Mouse (Mus musculus): Measurements from ENCODE around the gene Rsg1. TPM values are rescaled to one million over a fixed set of nuclear protein-coding genes. Genes with fewer than 3 reads are reported as not detected.

Gene Rsg1
- polyA plus RNA-seq, 1 experiment = 2.9 TPM

DNA sequence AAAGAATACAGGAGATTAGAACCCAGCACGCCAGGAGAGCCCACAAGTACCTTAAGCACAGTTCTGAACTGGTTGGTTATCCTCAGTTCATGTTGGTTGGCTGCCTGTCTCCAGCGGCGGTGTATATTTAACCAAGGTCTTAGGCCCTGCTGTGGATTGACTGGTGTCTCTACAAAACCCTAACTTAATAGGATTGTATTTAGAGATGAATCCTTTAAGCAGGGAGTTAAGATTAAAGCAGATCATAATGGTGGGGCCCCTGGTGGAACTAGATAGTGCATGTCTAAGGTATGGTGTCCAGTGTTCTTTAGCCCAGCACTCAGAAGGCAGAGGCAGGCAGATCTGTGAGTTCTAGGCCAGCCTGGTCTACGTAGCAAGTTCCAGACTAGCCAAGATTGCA, 2.1 kb upstream of the Rsg1 start:
- no peak for TF ChIP-seq CTCF (IDR thresholded peaks at IDR 0.05; ENCODE audit: control insufficient read depth, insufficient read depth, insufficient replicate concordance, low read depth, low read length)
- no peak for TF ChIP-seq POLR2A (IDR thresholded peaks at IDR 0.05; ENCODE audit: control insufficient read depth, low read depth, low read length)
- no peak overlapping the region for H3K27ac ChIP-seq (ENCODE audit: control insufficient read depth, insufficient read depth, low read depth, low read length)
- no peaks in the 10 kb centered on the region for H3K36me3 ChIP-seq (ENCODE audit: control insufficient read depth, insufficient read depth, low read length)
- H3K4me1 ChIP-seq (ENCODE audit: control insufficient read depth, insufficient read depth, low read length) = peaks cover 11% of the 10 kb centered on the region
- no peaks in the 10 kb centered on the region for H3K27me3 ChIP-seq (ENCODE audit: control insufficient read depth, insufficient read depth, low read length)
- H3K4me3 ChIP-seq (ENCODE audit: control insufficient read depth, low read depth, low read length) = no peak overlapping the region

DNA sequence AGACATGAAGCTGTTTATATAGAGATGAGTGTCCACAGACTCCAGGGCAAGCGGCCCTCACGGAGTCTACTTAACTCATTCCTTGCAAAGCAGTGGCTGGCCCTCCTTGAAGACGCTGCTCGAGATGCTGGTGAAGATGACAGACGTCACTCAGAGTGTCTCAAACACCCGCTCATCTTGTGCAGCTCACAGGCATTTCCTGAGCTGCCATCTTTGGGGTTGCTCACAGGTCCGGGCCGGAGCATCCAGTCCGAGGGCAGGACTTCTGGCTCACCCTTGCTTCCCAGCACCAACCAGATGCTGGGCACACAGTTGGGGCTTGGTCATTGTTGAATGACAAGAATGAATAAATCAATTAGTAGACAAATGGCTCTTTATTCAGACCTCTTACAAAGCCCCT, 864 bp upstream of the Rsg1 start:
- Histone ChIP-seq H3K4me3 (ENCODE audit: control insufficient read depth, low read depth, low read length) (no peak overlapping the region), H3K36me3 (ENCODE audit: control insufficient read depth, insufficient read depth, low read length) (no peaks in the 10 kb centered on the region), H3K27me3 (ENCODE audit: control insufficient read depth, insufficient read depth, low read length) (no peaks in the 10 kb centered on the region), H3K4me1 (ENCODE audit: control insufficient read depth, insufficient read depth, low read length) (peaks cover 11% of the 10 kb centered on the region), H3K27ac (ENCODE audit: control insufficient read depth, insufficient read depth, low read depth, low read length) (no peak overlapping the region)
- TF ChIP-seq POLR2A (IDR thresholded peaks at IDR 0.05; ENCODE audit: control insufficient read depth, low read depth, low read length) = no peak
- TF ChIP-seq CTCF (IDR thresholded peaks at IDR 0.05; ENCODE audit: control insufficient read depth, insufficient read depth, insufficient replicate concordance, low read depth, low read length) = no peak

DNA sequence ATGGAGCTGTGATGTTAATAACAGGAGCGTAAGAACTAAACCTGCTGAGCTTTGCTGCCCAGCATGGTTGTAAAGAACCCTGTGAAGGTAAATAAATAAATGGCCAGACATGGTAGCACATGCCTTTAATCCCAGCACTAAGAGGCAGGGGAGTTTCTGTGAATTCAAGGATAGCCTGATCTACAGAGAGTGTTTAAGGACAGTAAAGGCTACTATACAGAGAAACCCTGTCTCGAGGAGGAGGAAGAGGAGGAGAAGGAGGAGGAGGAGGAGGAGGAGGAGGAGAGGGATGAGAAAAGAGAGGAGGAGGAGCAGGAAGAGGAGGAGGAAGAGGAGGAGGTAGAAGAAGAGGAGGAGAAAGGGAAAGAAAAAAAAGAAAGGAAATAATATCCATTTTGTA, 414 bp upstream of the Rsg1 start:
- H3K36me3 ChIP-seq (ENCODE audit: control insufficient read depth, insufficient read depth, low read length) = no peaks in the 10 kb centered on the region
- H3K4me1 ChIP-seq (ENCODE audit: control insufficient read depth, insufficient read depth, low read length) = peaks cover 11% of the 10 kb centered on the region
- H3K4me3 ChIP-seq (ENCODE audit: control insufficient read depth, low read depth, low read length) = peak overlapping the region; percentile 91; the same call in 1 of the 2 replicates
- no peaks in the 10 kb centered on the region for H3K27me3 ChIP-seq (ENCODE audit: control insufficient read depth, insufficient read depth, low read length)
- no peak overlapping the region for H3K27ac ChIP-seq (ENCODE audit: control insufficient read depth, insufficient read depth, low read depth, low read length)
- TF ChIP-seq POLR2A (IDR thresholded peaks at IDR 0.05; ENCODE audit: control insufficient read depth, low read depth, low read length) = no peak

DNA sequence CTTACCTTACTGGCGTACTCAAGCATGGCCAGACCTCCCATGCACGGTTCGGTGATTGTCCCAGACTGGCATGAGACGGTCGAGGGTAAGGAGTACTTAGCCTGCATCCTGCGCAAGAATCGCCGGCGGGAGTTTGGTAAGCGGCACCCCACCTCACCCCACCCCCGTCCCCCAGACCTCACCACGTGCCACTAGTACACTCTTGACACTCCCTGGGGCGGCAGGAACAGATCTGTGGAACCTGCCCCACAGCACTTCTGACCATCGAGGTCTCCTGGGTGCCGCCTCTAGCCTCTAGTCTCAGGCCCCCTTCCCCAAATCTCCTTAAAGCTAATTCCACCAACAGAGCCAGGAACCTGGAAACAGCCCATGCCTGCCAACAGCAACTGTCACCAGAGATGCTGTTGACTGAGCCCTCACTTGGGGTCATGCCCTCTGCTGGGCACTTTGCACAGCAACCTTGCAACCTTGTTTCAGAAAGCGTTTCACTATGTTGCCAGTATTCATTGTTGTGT, 638 bp downstream of the Rsg1 start:
- H3K4me1 ChIP-seq (ENCODE audit: control insufficient read depth, insufficient read depth, low read length) = peaks cover 11% of the 10 kb centered on the region
- TF ChIP-seq CTCF (IDR thresholded peaks at IDR 0.05; ENCODE audit: control insufficient read depth, insufficient read depth, insufficient replicate concordance, low read depth, low read length) (no peak), POLR2A (IDR thresholded peaks at IDR 0.05; ENCODE audit: control insufficient read depth, low read depth, low read length) (no peak)
- H3K4me3 ChIP-seq (ENCODE audit: control insufficient read depth, low read depth, low read length) = peak overlapping the region; percentile 91
- no peaks in the 10 kb centered on the region for H3K27me3 ChIP-seq (ENCODE audit: control insufficient read depth, insufficient read depth, low read length)
- H3K27ac ChIP-seq (ENCODE audit: control insufficient read depth, insufficient read depth, low read depth, low read length) = no peak overlapping the region
- no peaks in the 10 kb centered on the region for H3K36me3 ChIP-seq (ENCODE audit: control insufficient read depth, insufficient read depth, low read length)

DNA sequence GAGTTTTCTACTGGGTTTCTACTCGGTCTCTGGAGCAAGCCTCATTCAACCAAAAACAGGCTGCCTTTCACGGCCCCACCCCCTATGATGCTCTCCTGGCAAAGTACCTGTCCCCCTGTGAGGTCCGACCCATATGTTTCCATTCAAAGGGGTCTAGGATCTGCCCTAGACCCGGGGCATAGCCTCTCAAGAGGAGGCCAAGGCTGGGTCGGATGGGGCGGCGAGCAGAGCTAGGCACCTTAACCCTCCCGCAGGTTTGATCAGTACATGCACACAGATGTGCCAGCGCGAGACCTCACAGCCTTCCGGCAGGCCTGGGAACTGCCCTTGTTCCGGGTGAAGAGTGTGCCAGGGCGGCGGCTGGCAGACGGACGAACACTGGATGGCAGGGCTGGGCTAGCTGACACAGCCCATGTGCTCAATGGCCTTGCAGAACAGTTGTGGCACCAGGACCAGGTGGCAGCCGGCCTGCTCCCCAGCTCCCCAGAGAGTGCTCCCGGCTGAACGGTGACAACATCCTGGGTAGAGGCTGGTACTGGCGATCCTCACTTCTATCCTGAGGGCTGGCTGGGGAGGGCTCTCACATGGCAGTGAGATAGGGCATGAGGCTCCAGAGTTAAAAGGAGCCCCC, 5.9 kb downstream of the Rsg1 start:
- H3K4me3 ChIP-seq (ENCODE audit: control insufficient read depth, low read depth, low read length) = no peak overlapping the region
- TF ChIP-seq POLR2A (IDR thresholded peaks at IDR 0.05; ENCODE audit: control insufficient read depth, low read depth, low read length) (no peak), CTCF (IDR thresholded peaks at IDR 0.05; ENCODE audit: control insufficient read depth, insufficient read depth, insufficient replicate concordance, low read depth, low read length) (no peak)
- 0 out of 2 replicates have a peak, but pooled peaks cover under 1% of the 10 kb centered on the region for H3K4me1 ChIP-seq (ENCODE audit: control insufficient read depth, insufficient read depth, low read length)
- no peak overlapping the region for H3K27ac ChIP-seq (ENCODE audit: control insufficient read depth, insufficient read depth, low read depth, low read length)
- H3K27me3 ChIP-seq (ENCODE audit: control insufficient read depth, insufficient read depth, low read length) = no peaks in the 10 kb centered on the region
- no peaks in the 10 kb centered on the region for H3K36me3 ChIP-seq (ENCODE audit: control insufficient read depth, insufficient read depth, low read length)

GRCm38 (mm10) chr4:141221848-141222247, 8.1 kb downstream of the Rsg1 start:
- Histone ChIP-seq H3K4me1 (ENCODE audit: control insufficient read depth, insufficient read depth, low read length) (no peaks in the 10 kb centered on the region), H3K36me3 (ENCODE audit: control insufficient read depth, insufficient read depth, low read length) (no peaks in the 10 kb centered on the region), H3K27me3 (ENCODE audit: control insufficient read depth, insufficient read depth, low read length) (no peaks in the 10 kb centered on the region), H3K27ac (ENCODE audit: control insufficient read depth, insufficient read depth, low read depth, low read length) (no peak overlapping the region), H3K4me3 (ENCODE audit: control insufficient read depth, low read depth, low read length) (no peak overlapping the region)
- TF ChIP-seq POLR2A (IDR thresholded peaks at IDR 0.05; ENCODE audit: control insufficient read depth, low read depth, low read length) (no peak), CTCF (IDR thresholded peaks at IDR 0.05; ENCODE audit: control insufficient read depth, insufficient read depth, insufficient replicate concordance, low read depth, low read length) (no peak)

DNA sequence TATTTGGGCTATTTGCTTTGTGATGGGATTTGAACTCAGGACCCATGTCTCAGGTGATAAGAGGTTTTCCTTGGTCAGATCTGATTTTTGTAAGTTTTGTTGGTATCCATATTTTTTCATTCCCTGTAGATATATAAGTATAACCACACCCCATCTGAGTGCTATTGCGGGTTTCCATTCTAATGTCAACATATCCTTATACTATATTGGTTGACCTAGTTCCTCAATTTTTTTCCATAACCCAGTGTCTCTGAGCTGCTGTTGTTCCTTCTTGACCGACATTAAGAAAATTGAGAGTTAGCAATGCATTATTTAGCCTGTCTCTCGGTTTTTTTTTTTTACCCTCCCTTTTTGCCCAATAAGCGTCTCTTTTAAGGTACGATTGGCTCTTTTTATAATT, 9.0 kb downstream of the Rsg1 start:
- Histone ChIP-seq H3K27me3 (ENCODE audit: control insufficient read depth, insufficient read depth, low read length) (no peaks in the 10 kb centered on the region), H3K4me3 (ENCODE audit: control insufficient read depth, low read depth, low read length) (no peak overlapping the region), H3K4me1 (ENCODE audit: control insufficient read depth, insufficient read depth, low read length) (no peaks in the 10 kb centered on the region), H3K36me3 (ENCODE audit: control insufficient read depth, insufficient read depth, low read length) (no peaks in the 10 kb centered on the region), H3K27ac (ENCODE audit: control insufficient read depth, insufficient read depth, low read depth, low read length) (no peak overlapping the region)
- TF ChIP-seq POLR2A (IDR thresholded peaks at IDR 0.05; ENCODE audit: control insufficient read depth, low read depth, low read length) (no peak), CTCF (IDR thresholded peaks at IDR 0.05; ENCODE audit: control insufficient read depth, insufficient read depth, insufficient replicate concordance, low read depth, low read length) (no peak)
